Mouse (Mus musculus) inflammation-experienced regulatory T-cells, adult 6 months (primary cell): ENCODE results near the gene C730034F03Rik. TPM values are rescaled to one million over a fixed set of nuclear protein-coding genes. Genes with fewer than 3 reads are reported as not detected.
"Not testable (repeated sequence)": the region's sequence is repeated elsewhere in the genome, so short reads cannot be mapped to it uniquely, and the experiment has no call there.

ENCODE experiments used
- ATAC-seq: one replicate; pipeline ENCODE4 v1.8.0; 2017
- polyA plus RNA-seq, 3 experiments: library from polyadenylated mRNA; unstranded; fragments of 100-300 nt; shearing (Covaris generic); gene quantifications; one replicate each; pipeline ENCODE4 v1.2.1; 2017

The C730034F03Rik gene
- 1 to 10 TPM; 4.2 to 7.1 (median 6.1) TPM for polyA plus RNA-seq

GRCm38 (mm10) chr15:89429352-89430221 lies at the start of gene C730034F03Rik, which contains the start of the genes Gm44502 and Chkb:
C730034F03Rik (plus strand) TSS chr15:89429589.
Gm44502 (minus strand) TSS chr15:89429696.
Chkb (minus strand) TSS chr15:89429908.
- peak; percentile 92 for ATAC-seq

GRCm38 (mm10) chr15:89384617-89385016 lies 44.8 kb upstream of the C730034F03Rik start, which contains the start of gene Klhdc7b:
Klhdc7b (plus strand) TSS chr15:89384917.
- no peak for ATAC-seq

GRCm38 (mm10) chr15:89387127-89387526 lies 42.3 kb upstream of the C730034F03Rik start:
- peak; percentile 77 for ATAC-seq

GRCm38 (mm10) chr15:89390081-89390480 lies 39.3 kb upstream of the C730034F03Rik start:
- ATAC-seq = no peak

GRCm38 (mm10) chr15:89396883-89397282 lies 32.5 kb upstream of the C730034F03Rik start:
- no peak for ATAC-seq

GRCm38 (mm10) chr15:89398146-89398545 lies 31.2 kb upstream of the C730034F03Rik start:
- ATAC-seq = no peak

- ATAC-seq = no peak
Observed at GRCm38 (mm10) chr15:89399716-89400115, 29.7 kb upstream of the C730034F03Rik start.

GRCm38 (mm10) chr15:89402471-89402870 lies 26.9 kb upstream of the C730034F03Rik start:
- ATAC-seq = no peak

- no peak for ATAC-seq
Observed at GRCm38 (mm10) chr15:89404831-89405623, 24.4 kb upstream of the C730034F03Rik start.

- no peak for ATAC-seq
Observed at GRCm38 (mm10) chr15:89406691-89407090, 22.7 kb upstream of the C730034F03Rik start.

- ATAC-seq = no peak
Observed at GRCm38 (mm10) chr15:89410118-89410517, 19.3 kb upstream of the C730034F03Rik start, which contains the start of gene Syce3. Syce3 (minus strand) TSS chr15:89410503.

- no peak for ATAC-seq
Observed at GRCm38 (mm10) chr15:89415282-89415681, 14.1 kb upstream of the C730034F03Rik start.

GRCm38 (mm10) chr15:89421938-89422337 lies 7.5 kb upstream of the C730034F03Rik start:
- ATAC-seq = no peak

- no peak for ATAC-seq
Observed at GRCm38 (mm10) chr15:89424621-89425020, 4.8 kb upstream of the C730034F03Rik start.

GRCm38 (mm10) chr15:89425711-89426121 lies 3.7 kb upstream of the C730034F03Rik start, which contains the start of gene Cpt1b:
Cpt1b (minus strand) TSS chr15:89425863.
- no peak for ATAC-seq

- no peak for ATAC-seq
Observed at GRCm38 (mm10) chr15:89426716-89427115, 2.7 kb upstream of the C730034F03Rik start.

- no peak for ATAC-seq
Observed at GRCm38 (mm10) chr15:89428136-89428790, 1.1 kb upstream of the C730034F03Rik start.

- peak; percentile 1 for ATAC-seq
Observed at GRCm38 (mm10) chr15:89428821-89429351, 503 bp upstream of the C730034F03Rik start.

- no peak for ATAC-seq
Observed at GRCm38 (mm10) chr15:89430341-89430740, 952 bp downstream of the C730034F03Rik start.

- not testable (repeated sequence) for ATAC-seq
Observed at GRCm38 (mm10) chr15:89430771-89431170, 1.4 kb downstream of the C730034F03Rik start.

- no peak for ATAC-seq
Observed at GRCm38 (mm10) chr15:89431271-89431670, 1.9 kb downstream of the C730034F03Rik start.

GRCm38 (mm10) chr15:89431806-89432205 lies 2.4 kb downstream of the C730034F03Rik start:
- no peak for ATAC-seq
